Mouse (Mus musculus) heart, postnatal 25 days (tissue): ENCODE measurements around the gene Med27. TPM values are rescaled to one million over a fixed set of nuclear protein-coding genes. Genes with fewer than 3 reads are reported as not detected.

Experiments used
- DNase-seq: peaks from one replicate; pipeline ENCODE4 v3.0.0; 2022; ENCODE audit warnings: low spot score
- intact Hi-C: fragments of 180-260 bp; cut with DNase I; formaldehyde crosslinking; loops from one replicate; pipeline ENCODE4 v1.15.1; 2025
- total RNA-seq, 2 experiments: library from RNA; stranded (reverse); gene quantifications; 2 replicates each; pipeline ENCODE4 v1.2.3; 2021

Med27 gene
- total RNA-seq = 10 to 100 TPM; 15.3 to 16.3 TPM

DNA sequence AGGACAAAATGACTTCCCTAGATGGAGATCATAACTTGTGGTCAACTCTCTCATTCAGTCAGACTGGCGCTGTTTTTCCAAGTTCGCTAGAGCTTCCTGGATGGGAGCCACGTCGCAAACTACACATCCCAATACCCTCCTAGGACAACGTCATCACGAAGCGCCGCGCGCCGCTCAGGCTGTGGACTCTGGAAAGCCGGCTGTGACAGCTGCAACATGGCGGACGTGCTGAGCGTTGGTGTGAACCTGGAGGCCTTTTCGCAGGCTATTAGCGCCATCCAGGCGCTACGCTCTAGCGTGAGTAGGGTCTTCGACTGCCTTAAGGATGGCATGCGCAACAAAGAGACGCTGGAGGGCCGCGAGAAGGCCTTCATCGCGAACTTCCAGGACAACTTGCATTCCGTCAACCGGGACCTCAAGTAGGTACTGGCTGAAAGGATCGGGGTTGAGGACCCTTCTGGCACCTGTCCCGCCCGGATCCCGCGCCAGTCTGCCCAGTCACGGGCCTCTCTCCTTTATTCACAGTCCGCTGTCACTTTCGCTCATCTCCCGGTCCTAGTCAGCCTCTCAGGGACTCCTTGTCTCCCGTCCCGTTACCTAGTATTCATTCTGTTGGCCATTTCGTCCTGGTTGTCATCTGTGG is at the start of gene Med27:
TSS of gene Med27 (plus strand) at position 191 of the 643 bp plus-strand sequence.
- intact Hi-C loops = loop anchor here (5.0 kb wide), 1 partner anchor 94 kb away; the partner anchor contains the start of gene Ntng2
- peak; percentile 91 for DNase-seq

DNA sequence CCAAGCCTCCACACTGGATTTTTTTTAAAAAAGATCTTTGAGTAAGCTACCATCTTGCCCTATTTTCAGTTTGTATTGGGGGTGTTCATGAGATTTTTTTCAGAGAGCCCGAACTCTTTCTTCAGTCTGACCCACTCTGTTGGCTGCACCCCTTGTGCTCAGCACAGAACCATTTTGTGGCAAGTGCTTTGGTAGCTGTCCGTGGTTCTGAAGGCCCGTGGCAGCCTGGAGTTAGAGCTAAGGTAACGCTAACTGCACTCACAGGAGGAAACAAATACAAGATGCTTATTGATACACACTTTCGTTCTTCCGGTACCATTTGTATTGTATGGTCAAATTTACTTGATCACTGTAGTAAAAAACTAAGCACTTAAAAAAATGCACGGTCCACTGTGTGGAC is 36.7 kb upstream of the Med27 start:
- intact Hi-C loops = no loop called here
- no peak for DNase-seq

DNA sequence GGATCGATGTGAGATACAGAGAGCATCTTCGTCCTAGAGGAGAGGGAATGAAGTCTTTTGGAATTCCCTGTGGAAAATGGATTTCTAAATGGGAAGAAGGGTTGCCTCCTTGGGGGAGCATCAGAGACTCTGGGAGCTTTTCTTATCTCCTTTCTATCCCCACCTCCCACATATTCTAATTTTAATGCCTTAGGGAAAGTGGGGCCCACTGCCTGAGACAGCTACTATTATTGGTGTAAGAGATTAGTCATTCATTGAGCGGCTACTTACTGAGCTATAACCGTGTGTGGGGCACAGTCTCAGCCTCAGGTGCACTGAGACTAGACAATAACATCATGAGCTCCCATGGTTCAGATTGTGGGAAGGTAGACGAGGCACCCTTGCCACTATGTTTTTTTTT is 34.6 kb upstream of the Med27 start:
- intact Hi-C loops = no loop called here
- no peak for DNase-seq

DNA sequence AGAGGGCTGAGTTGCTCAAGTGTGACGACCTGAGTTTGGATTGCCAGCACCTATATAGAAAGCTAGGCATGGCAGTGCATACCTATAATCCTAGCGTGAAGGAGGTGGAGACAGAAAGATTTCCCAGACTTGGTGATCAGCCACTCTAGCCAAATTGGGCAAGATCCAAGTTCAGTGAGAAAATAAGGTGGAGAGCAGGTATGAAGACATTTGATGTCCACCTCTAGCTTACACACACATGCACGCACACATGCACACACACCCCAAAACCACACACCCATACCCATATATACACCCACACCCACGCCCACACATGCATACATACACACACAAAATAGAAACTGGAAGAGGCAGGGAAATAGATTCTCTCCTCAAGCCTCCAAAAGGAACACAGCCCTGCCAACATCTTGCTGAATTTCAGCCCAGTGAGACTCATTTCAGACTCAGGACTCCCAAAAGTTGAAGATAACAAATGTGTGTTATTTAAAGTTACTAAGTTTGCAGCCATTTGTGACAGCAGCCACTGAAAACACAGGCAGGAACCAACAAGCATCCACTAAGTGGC is 28.6 kb upstream of the Med27 start:
- DNase-seq = no peak
- intact Hi-C loops = no loop called here

DNA sequence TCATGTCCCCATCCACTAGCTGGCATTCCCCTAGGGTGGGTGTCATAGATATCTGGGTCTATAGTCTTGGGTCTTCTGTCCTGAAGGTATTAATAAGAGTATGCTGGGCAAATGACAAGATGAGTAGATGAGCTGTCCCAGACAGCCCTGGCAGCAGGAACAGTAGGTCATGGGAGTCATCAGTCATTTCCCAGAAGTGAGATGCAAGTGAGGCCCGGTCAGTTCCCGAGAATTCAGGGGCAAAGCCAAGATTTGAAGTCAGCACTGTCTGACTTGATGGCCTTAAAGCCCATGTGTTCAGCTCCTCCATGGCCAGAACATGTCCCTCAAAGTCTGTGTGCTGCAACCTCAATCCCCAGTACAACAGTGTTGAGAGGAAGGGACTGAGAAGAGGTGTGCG is 28.0 kb upstream of the Med27 start:
- no peak for DNase-seq
- intact Hi-C loops = no loop called here

DNA sequence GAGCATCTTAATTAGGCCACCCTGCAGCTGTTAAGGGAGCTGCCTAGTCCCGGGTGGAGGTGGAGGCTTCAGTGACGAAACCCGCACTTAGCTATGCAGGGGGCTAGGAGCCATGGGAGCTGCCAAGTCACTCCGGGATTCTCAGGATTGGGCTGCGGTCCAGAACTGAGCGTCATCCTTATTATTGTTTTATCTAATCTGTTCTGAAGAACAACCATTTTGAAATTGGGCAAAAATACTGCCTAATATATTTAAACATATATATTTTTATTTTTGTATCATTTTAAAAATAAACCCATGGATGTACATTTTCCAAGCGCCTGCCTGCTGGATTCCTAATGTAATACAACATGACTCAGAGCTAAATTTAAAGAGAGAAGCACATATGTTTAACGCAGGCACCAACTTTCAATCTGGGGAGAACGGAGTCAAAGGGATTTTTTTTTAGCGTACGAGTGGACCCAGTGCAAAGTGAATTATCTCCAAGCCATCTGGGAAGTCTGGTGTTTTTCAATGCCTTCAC is 26.3 kb upstream of the Med27 start:
- intact Hi-C loops = no loop called here
- DNase-seq = no peak

DNA sequence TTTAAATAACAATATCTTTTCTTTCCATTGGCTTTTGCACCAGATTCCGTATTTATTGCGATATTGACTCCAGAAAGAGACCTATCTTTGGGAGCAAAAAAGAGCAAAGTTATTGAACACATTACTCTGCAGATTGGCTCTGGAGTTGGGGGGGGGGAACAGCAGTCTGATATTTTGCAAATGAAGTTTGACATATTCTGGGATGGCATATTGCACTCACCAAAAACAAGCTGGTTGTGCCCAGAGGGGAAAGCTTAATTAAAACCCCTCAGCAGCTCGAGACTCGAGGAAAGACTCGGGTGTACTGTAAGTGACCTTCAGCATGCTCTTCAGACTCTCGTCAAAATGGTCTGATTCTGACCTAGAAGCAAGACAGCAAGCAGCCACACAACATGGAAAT is 25.8 kb upstream of the Med27 start:
- intact Hi-C loops = no loop called here
- no peak for DNase-seq

DNA sequence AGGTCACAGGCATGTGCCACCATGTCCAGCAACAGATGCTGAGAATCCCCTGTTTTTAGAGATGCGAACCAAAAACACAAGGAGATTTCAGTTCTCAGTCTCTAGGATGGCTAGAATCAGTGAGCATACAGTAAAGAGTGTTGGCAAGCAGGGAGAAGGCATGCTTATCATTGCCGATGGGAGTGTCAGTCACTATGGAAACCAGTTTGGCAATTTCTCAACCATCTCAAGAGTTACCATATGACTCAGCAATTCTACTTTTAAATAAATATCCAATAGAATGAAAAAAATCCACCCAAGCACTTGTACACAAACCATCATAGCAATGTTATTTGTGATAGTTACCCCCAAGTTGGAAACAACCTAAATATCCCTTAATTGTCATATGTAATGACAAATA is 22.2 kb upstream of the Med27 start:
- intact Hi-C loops = no loop called here
- DNase-seq = no peak

DNA sequence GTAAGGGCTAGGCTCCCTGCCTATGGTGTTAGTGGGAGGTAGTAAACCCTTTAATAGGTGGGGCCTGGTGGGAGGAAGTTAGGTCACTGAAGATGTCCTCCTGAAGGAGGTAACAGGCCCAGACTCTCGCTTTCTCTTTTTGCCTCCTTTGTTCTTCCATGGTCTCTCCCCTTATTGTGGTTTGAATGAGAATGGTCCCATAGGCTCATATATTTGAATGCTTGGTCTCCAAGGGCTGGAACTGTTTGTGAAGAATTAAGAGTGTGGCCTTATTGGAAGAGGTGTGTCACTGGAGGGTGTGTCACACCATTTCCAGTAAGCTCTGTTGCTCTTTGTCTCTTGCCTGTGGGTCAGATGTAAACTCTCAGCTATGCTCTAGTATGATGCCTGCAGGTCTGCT is 16.1 kb upstream of the Med27 start:
- intact Hi-C loops = no loop called here
- DNase-seq = no peak

DNA sequence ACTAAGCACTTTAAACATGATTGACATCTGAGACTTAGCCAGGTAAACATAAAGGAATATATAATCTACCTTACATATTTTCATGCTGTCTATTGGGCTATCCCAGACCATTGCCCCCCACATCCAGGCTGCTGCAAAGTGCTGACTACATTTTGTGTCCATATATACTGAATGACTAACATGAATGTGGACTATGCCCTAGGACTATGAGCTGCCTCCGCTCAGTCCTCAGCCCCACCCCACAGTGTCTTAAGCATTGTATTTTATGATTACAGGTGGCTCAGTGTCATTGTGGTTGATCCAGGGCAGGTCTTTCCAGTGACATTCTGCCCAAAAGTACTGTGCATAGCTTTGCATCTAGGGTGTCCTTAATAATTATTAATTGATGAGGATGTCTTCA is 8.2 kb upstream of the Med27 start:
- intact Hi-C loops = no loop called here
- DNase-seq = no peak

DNA sequence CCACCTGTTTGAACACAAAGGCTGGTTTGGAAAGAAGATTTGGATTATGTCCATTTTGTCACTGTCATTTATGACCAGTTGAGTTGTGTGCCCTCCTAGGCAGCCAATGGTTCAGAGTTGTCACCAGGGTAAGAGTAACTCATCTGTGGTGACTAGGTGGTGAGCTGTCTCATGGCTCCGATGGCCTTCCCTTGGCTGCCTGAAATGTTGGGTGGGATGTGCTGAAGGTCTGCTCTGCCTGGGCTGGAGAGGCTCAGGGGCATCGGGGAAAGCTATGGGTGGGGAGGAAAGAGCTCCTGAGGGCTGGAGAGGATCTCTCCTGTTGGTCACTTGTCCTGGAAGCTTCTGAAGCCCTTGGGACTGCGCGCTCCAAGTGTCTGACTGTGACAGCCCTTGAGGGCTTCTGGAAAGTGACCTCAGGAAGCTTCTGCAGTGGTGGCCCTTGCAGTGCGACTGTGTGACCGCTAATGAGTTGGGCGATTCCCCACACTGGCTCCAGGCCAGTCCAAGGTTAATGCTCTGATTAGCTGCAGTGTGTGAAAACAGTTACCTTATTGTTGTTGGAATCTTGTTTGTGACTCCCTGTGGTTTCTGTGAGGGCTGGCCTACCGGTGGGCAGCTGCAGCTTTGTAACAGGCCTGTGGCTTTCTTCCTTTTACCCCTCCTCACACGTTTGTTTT is 12.2 kb downstream of the Med27 start:
- intact Hi-C loops = loop anchor here (5.0 kb wide), 1 partner anchor 83 kb away; no protein-coding TSS in a partner anchor
- DNase-seq = no peak

DNA sequence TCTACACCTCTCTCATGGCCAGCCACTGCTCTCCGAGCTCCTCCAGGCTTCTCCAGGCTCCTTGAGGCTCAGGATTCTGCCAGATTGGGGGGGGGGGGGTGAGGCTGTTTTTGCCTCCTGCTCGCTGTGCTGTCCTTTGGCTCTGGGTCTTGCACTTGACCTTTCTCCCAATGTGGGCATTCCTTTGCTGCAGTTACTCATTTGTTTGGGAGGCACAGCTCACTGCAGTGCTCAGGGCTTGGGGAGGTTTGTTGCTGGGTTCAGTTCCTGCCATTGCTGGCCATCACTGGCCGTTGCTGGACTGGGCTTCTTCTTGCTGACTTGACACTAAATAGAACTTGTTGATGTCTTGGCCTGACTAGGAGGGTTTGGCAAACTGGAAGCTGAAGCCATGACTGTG is 14.3 kb downstream of the Med27 start:
- DNase-seq = no peak
- intact Hi-C loops = no loop called here

DNA sequence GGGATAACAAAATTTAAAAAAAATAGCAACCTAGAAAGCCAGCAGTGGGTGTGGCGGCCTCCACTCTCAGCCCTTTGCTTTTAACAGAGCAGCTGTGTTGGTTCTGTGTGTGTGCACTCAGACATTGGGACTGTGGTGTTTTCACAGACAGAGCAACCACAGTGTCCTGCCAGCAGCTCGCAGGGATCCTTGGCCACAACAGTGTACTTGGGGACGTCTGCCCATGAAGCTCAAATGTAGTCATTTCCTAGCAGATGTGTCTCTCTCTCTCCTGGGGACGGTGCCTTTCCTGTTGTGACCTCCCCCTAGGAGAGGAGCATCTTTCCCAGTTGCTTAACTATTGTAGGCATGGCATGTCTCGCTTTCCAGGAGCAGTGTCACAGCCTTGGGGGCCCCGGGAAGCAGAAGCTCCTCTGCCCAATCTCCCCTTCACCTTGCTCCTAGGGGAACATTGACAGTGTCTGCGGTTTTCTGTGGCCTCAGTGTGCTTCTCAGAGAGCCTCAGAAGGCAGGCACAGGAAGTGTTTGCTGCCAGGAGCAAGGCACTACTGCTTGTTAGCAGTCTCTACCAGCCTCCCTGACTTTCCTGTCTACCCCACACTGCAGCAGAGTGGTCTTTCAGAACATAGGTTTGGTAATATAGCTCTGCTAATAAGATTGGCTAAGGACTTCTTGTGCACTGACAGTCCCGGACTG is 18.5 kb downstream of the Med27 start:
- intact Hi-C loops = no loop called here
- DNase-seq = no peak

DNA sequence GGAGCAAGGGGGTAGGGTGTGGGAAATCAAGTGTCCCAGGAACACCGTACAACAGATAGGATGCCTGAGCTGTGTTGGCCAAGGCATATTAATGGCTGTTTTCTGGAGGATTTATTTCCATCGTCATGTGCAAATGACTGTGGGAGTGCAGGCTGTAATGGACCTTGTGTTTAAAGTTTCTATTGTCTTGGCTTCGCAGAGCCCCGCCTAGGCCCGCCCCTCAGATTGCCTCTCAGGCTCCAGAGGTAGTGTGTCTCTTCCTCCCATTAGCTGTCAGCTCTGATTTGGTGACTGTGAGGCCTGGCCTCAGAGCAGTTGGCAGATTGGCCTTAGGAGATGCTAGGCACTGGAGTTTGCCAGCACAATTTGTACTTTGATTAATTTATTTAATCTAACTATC is 22.1 kb downstream of the Med27 start:
- intact Hi-C loops = no loop called here
- DNase-seq = no peak

DNA sequence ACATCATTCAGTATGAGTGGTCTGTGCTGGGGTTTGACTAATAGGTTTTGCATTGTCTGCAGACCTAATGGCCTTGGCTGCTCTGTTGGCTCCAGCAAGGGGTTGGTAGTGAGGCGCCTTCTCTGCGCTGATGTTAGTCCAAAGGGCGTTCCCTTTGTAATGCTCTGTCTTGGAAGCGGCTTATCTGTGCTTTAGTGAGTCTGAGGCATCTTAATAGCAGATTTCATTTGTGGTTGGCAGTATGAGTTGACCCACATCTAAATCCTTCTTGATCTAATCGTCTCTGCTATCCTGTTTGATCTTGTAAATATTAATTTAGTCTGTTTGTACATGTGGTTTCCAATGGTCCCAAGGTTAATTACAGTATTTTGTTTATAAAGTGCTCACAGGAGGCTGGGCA is 25.6 kb downstream of the Med27 start:
- intact Hi-C loops = no loop called here
- DNase-seq = no peak

DNA sequence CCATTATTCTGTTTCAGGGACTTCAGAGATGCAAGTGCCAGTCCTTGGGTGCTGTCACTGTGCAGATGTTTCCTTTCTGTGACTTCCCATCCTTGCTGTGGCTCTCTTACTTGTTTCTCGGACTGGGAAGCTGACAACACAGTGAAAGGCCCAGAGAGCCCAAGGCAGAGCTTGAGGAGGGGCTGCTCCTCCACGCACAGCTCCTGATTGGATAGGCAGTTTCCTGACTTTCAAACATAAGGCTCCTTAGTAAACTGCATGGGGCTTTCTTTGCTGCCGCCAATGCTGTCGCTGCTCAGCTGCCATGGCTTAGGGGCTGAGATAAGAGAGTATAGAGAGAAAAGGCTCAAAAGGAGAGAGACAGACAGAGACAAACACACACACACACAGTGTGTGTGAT is 35.1 kb downstream of the Med27 start:
- intact Hi-C loops = no loop called here
- DNase-seq = no peak

DNA sequence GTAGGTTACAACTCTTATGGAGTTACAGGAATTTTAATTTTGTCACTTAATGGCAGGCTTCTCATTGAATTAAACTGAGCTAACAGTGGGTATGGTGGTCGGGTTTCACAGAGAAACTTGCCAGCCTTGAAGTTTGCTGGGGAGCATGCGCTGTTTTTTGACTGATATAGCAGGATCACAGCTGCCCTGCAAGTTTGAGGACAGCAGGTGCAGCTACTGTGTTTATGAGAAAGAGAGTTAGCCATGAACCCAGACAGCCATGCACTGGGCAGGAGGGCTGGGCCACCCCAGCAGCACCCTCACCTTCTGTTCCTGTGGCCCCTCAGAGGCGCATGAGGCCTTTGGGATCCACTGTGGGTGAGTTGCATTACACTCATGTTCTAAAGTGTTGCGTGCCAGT is 36.0 kb downstream of the Med27 start:
- intact Hi-C loops = no loop called here
- no peak for DNase-seq

DNA sequence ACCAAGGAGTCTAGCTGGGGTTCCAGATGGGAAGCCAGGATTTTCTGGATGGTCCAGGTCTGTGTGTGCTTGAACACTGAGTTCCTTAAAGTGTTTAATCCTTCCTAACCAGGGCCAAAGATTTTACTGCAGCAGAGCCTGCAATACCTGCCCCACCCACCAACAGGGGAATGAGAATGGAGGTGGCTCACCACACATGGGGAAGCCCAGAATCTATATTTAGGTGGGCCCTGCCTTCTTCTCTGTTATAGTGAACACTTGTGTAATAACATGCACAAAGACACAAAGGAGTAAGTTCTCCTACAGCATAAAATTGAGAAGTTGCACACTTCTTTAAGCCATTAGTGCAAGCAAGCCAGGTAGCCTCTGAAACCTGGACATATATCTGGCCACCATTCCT is 36.5 kb downstream of the Med27 start:
- DNase-seq = no peak
- intact Hi-C loops = no loop called here

DNA sequence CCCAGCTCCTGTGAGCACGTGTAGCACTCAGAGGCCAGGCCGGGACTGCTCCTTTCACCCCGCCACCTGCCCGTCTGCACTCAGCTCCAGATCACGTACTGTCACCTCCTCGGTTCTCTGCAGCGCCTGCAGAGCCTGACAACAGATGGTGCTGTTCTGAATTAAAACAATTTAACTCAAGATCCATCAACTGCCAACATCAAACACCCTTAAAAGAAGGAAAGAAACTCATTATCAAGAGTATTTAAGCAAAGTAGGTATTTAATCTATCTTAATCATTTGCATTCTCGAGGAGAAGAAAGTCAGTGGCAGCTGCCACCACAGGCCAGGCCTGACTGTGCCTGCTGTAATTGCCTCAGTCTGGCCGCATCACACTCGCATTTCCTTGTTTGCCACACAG is 38.8 kb downstream of the Med27 start:
- intact Hi-C loops = no loop called here

DNA sequence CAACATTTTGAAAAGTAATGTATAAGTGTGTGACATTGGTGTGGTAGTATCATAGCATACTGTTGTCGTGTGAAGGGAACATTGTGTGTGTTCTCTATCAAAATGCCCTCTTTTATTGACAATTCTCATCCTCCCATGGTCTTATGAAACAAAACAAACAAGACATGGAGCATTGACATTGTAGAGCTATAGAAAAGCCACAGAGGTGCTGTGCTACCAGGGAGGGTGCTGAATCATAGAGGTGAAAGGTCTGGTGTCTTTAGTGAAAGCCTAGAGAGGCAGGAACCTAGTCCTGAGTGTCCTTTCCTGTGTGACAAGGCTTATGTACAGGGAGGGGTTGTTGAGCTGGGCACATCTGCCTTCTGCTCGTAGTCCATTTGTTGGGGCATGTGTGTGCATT is 40.6 kb downstream of the Med27 start:
- DNase-seq = no peak
- intact Hi-C loops = no loop called here

More for the DNA sequence above, 38.8 kb downstream of the Med27 start:
- DNase-seq = no peak

DNA sequence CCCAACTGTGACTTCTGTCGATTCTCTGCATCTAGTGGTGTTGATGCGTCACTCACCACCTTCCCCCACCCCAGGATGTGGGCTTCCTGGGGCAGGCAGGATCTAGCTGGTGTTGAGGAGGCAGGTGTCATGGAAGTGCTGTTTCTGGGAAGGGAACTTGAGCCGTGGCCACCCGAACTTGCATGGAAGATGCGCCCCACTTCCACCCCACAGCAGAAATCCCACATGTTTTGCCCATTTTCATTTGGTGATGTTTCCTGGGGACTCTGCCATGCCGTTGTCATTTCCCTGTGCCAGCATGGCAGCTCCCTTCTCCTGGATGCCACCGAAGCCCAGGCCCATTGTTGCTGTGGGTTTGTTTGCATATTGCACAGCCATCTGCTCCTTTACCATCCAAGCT is 42.3 kb downstream of the Med27 start:
- intact Hi-C loops = no loop called here
- no peak for DNase-seq
